Mouse (Mus musculus) neutrophil, adult 5-6 weeks (primary cell): ENCODE measurements around the gene Vmn1r50. TPM values are rescaled to one million over a fixed set of nuclear protein-coding genes. Genes with fewer than 3 reads are reported as not detected.
"Not testable (repeated sequence)": the region's sequence is repeated elsewhere in the genome, so short reads cannot be mapped to it uniquely, and the experiment has no call there.

Source experiments
- ATAC-seq: fragments of 151-379, 151-347 bp; 2 replicates; pipeline ENCODE4 v1.8.0; 2017; ENCODE audit warnings: mild to moderate bottlenecking, moderate TSS enrichment; ENCODE audit not compliant: insufficient number of reproducible peaks, poor library complexity, low FRiP score, severe bottlenecking; ENCODE audit errors: extremely low read depth
- total RNA-seq: library from RNA; stranded (forward); fragments of 200-1000 nt; gene quantifications from 2 replicates; pipeline ENCODE4 v1.2.3, GENCODE M21; 2017

The Vmn1r50 gene
- total RNA-seq = not detected in 2 replicates

GRCm38 (mm10) chr6:90101130-90101529 is at the start of gene Vmn1r50:
Gene Vmn1r50 (plus strand): TSS chr6:90101430.
- ATAC-seq = no peak

- ATAC-seq = no peak
These were observed 22.8 kb upstream of the Vmn1r50 start, which contains the start of gene Vmn1r49 for GRCm38 (mm10) chr6:90078406-90078805. Gene Vmn1r49 (minus strand): TSS chr6:90078506.

GRCm38 (mm10) chr6:90100566-90100965 is 664 bp upstream of the Vmn1r50 start:
- ATAC-seq = no peak

- ATAC-seq = not testable (repeated sequence)
These were observed 21.1 kb downstream of the Vmn1r50 start, which contains the start of gene Vmn1r51 for GRCm38 (mm10) chr6:90122296-90122695. Gene Vmn1r51 (plus strand): TSS chr6:90122596.

Other genes starting within 250 kb of the Vmn1r50 start
- gene Vmn1r42, start 225.0 kb upstream of the Vmn1r50 start, total RNA-seq = not detected in 2 replicates
- gene Vmn1r43, start 225.0 kb upstream of the Vmn1r50 start, total RNA-seq = 0.12 TPM in 1 of 2 replicates, not detected in the other
- not detected in 2 replicates for gene Vmn1r44, start 217.8 kb upstream of the Vmn1r50 start, total RNA-seq
- gene Vmn1r45, start 160.8 kb upstream of the Vmn1r50 start, total RNA-seq = not detected in 2 replicates
- gene Vmn1r46, start 132.1 kb upstream of the Vmn1r50 start, total RNA-seq = 0.12 TPM in 1 of 2 replicates, not detected in the other
- gene Vmn1r47, start 85.3 kb upstream of the Vmn1r50 start, total RNA-seq = not detected in 2 replicates
- gene Vmn1r48, start 64.6 kb upstream of the Vmn1r50 start, total RNA-seq = not detected in 2 replicates
- not detected in 2 replicates for gene Vmn1r49, start 22.9 kb upstream of the Vmn1r50 start, total RNA-seq
- gene Vmn1r51, start 21.2 kb downstream of the Vmn1r50 start, total RNA-seq = not detected in 2 replicates
- not detected in 2 replicates for gene Vmn1r52, start 73.4 kb downstream of the Vmn1r50 start, total RNA-seq
- not detected in 2 replicates for gene V1ra8, start 101.4 kb downstream of the Vmn1r50 start, total RNA-seq
- gene Vmn1r53, start 123.0 kb downstream of the Vmn1r50 start, total RNA-seq = not detected in 2 replicates
- gene Vmn1r54, start 144.9 kb downstream of the Vmn1r50 start, total RNA-seq = not detected in 2 replicates
- not detected in 2 replicates for gene BC048671, start 199.8 kb downstream of the Vmn1r50 start, total RNA-seq
- 0.86 and 2.4 TPM in 2 replicates for gene Chst13, start 223.8 kb downstream of the Vmn1r50 start, total RNA-seq
- gene Uroc1, start 231.9 kb downstream of the Vmn1r50 start, total RNA-seq = not detected in 2 replicates